Mouse (Mus musculus) cortical plate, adult 2 months (tissue): ENCODE results near the gene Xpot.

Experiments used
- CTCF ChIP-seq: fragments of 200-500 bp; IDR thresholded peaks from 2 replicates; pipeline ENCODE4 v1.5.1; 2011; ENCODE audit warnings: mild to moderate bottlenecking, control low read depth, low read length; ENCODE audit not compliant: insufficient read depth; ENCODE audit errors: extremely low read depth
- POLR2A ChIP-seq: fragments of 200-500 bp; IDR thresholded peaks from 2 replicates; pipeline ENCODE4 v1.6.1; 2011; ENCODE audit warnings: mild to moderate bottlenecking, low read length, control low read depth; ENCODE audit not compliant: insufficient read depth; ENCODE audit errors: extremely low read depth

- TF ChIP-seq CTCF (no peak), POLR2A (no peak)
These were observed 37.5 kb upstream of the Xpot start for GRCm38 (mm10) chr10:121663599-121663998.
